Mouse (Mus musculus) neural tube, embryonic 15.5 days (tissue): ENCODE results near the gene Farp2. TPM values are rescaled to one million over a fixed set of nuclear protein-coding genes. Genes with fewer than 3 reads are reported as not detected.

ENCODE experiments used
- ATAC-seq: fragments of 200-750 bp; cut with Nextera tagmentation; 2 replicates; pipeline ENCODE4 v1.8.0; 2017; ENCODE audit warnings: mild to moderate bottlenecking, moderate TSS enrichment, moderate library complexity; ENCODE audit not compliant: low FRiP score
- H3K27ac ChIP-seq: fragments of 300-500 bp; sonication (generic); replicated peaks from 2 replicates; pipeline ENCODE4 v1.5.1; 2015; ENCODE audit warnings: mild to moderate bottlenecking, inconsistent platforms
- H3K27me3 ChIP-seq: fragments of 300-500 bp; sonication (generic); replicated peaks from 2 replicates; pipeline ENCODE4 v1.6.1; 2015; ENCODE audit warnings: inconsistent platforms
- H3K36me3 ChIP-seq: fragments of 300-500 bp; sonication (generic); 2 replicates; pipeline ENCODE4 v1.6.1; 2015; ENCODE audit warnings: inconsistent platforms
- H3K4me1 ChIP-seq: fragments of 300-500 bp; sonication (generic); 2 replicates; pipeline ENCODE4 v1.6.1; 2015; ENCODE audit warnings: inconsistent platforms
- H3K4me2 ChIP-seq: fragments of 300-500 bp; sonication (generic); 2 replicates; pipeline ENCODE4 v1.6.1; 2015; ENCODE audit warnings: inconsistent platforms, mild to moderate bottlenecking, moderate library complexity
- H3K4me3 ChIP-seq: fragments of 300-500 bp; sonication (generic); replicated peaks from 2 replicates; pipeline ENCODE4 v1.5.1; 2015; ENCODE audit warnings: mild to moderate bottlenecking, inconsistent platforms
- H3K9ac ChIP-seq: fragments of 300-500 bp; sonication (generic); replicated peaks from 2 replicates; pipeline ENCODE4 v1.6.1; 2015; ENCODE audit warnings: mild to moderate bottlenecking, inconsistent platforms
- H3K9me3 ChIP-seq: fragments of 300-500 bp; sonication (generic); replicated peaks from 2 replicates; pipeline ENCODE4 v1.6.1; 2016; ENCODE audit warnings: inconsistent platforms
- WGBS: fragments of 180-500 bp; shearing (Covaris S2); methylation state at CpG from one replicate; pipeline ENCODE4 v1.1.7; 2015; ENCODE audit warnings: mixed read lengths; 5-methylcytosine and 5-hydroxymethylcytosine counted together
- polyA plus RNA-seq: library from polyadenylated mRNA; unstranded; fragments of >200 nt; fragmentation: Nextera tagmentation; extraction: Ambion mirVana; gene quantifications from 2 replicates; pipeline ENCODE4 v1.2.1, GENCODE M21; 2015

The Farp2 gene
- polyA plus RNA-seq, 1 experiment from 2014 or later: 4.9 TPM

DNA sequence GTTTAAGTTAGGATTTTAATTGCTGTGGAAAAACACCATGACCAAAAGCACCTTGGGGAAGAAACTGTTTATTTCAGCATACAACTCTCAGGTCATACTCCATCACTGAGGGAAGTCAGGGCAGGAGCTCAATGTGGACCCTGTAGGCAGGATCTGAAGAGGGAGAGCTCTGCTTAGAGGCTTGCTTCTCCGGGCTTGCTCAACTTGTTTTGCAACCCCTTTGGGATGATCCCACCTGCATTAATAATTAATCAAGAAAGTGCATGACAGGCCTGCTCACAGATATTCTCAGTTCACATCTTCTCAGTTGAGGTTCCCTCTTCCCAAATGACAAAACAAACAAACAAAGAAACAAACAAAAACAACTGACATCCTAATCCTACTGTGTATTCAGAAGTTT, 51.8 kb downstream of the Farp2 start:
- no peaks in the 10 kb centered on the region for H3K27me3 ChIP-seq
- H3K27ac ChIP-seq: no peak overlapping the region
- H3K9me3 ChIP-seq: no peaks in the 10 kb centered on the region
- no peaks in the 10 kb centered on the region for H3K4me1 ChIP-seq
- no peak overlapping the region for H3K4me2 ChIP-seq
- H3K9ac ChIP-seq: no peak overlapping the region
- no peak for ATAC-seq
- no peaks in the 10 kb centered on the region for H3K36me3 ChIP-seq
- no peak overlapping the region for H3K4me3 ChIP-seq
- 54% methylated on average over 1 of the region's 1 CpGs for WGBS

DNA sequence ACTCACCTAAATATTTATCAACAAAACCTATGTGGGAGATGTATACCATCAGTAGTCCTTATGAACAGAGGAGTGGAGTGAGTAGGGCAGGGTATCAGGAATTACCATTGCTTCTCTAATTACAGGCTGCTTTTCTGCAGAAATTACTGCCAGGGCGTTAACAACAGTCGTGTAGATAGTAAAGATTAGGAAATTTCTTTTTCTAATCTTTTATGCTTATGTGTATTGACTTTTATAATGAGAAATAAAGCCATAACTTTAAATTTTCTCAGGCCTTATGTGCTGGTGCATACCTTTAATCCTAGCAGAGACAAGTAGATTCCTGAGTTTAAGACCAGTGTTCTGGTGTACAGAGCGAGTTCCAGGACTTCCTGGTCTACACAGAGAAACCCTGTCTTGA, 52.9 kb downstream of the Farp2 start:
- Histone ChIP-seq H3K4me1 (no peaks in the 10 kb centered on the region), H3K4me3 (no peak overlapping the region), H3K9ac (no peak overlapping the region), H3K4me2 (no peak overlapping the region), H3K36me3 (0 out of 2 replicates have a peak, but pooled peaks cover 4% of the 10 kb centered on the region), H3K27ac (no peak overlapping the region), H3K27me3 (no peaks in the 10 kb centered on the region), H3K9me3 (no peaks in the 10 kb centered on the region)
- ATAC-seq: no peak
- 90% methylated on average over 3 of the region's 3 CpGs for WGBS

GRCm38 (mm10) chr1:93567013-93567412, 55.1 kb downstream of the Farp2 start:
- no peaks in the 10 kb centered on the region for H3K4me1 ChIP-seq
- ATAC-seq: no peak
- 59% methylated on average over 3 of the region's 3 CpGs for WGBS

GRCm38 (mm10) chr1:93567717-93568497, 56.0 kb downstream of the Farp2 start:
- Histone ChIP-seq H3K36me3 (peaks cover 12% of the 10 kb centered on the region; the same call in 1 of the 2 replicates), H3K9me3 (no peaks in the 10 kb centered on the region), H3K4me1 (no peaks in the 10 kb centered on the region), H3K4me3 (no peak overlapping the region), H3K27ac (no peak overlapping the region), H3K4me2 (no peak overlapping the region), H3K9ac (no peak overlapping the region), H3K27me3 (no peaks in the 10 kb centered on the region)
- 82% methylated on average over 9 of the region's 9 CpGs for WGBS
- no peak for ATAC-seq

More at GRCm38 (mm10) chr1:93567013-93567412, 55.1 kb downstream of the Farp2 start:
- Histone ChIP-seq H3K9me3 (no peaks in the 10 kb centered on the region), H3K9ac (no peak overlapping the region), H3K4me2 (no peak overlapping the region), H3K27ac (no peak overlapping the region), H3K27me3 (no peaks in the 10 kb centered on the region), H3K36me3 (peaks cover 12% of the 10 kb centered on the region; the same call in 1 of the 2 replicates), H3K4me3 (no peak overlapping the region)

DNA sequence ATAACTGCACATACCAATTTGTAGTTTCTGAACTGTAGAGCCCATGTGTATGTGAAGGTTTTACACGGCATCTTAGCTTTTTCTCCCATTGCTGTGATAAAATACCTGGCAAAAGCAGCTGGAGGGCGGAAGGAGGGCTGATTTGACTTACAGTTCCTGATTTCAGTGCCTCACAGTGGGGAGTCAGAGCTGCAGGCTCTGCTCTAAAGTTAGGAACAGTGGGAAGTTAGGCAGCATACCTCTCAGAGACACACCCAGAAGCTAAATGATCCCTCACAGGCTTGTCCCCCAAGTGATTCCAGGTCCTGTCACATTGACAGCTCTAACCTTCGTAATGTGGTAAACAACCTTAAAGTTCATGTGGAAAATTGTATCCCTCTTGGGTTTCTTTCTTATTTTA, 65.2 kb downstream of the Farp2 start:
- H3K9ac ChIP-seq: no peak overlapping the region
- H3K4me3 ChIP-seq: no peak overlapping the region
- no peaks in the 10 kb centered on the region for H3K9me3 ChIP-seq
- no peak overlapping the region for H3K27ac ChIP-seq
- peaks cover 28% of the 10 kb centered on the region; the same call in 1 of the 2 replicates for H3K36me3 ChIP-seq
- H3K27me3 ChIP-seq: no peaks in the 10 kb centered on the region
- no peak for ATAC-seq
- no peak overlapping the region for H3K4me2 ChIP-seq
- no peaks in the 10 kb centered on the region for H3K4me1 ChIP-seq
- WGBS: 71% methylated on average over 3 of the region's 3 CpGs

GRCm38 (mm10) chr1:93577861-93578260, 66.0 kb downstream of the Farp2 start:
- WGBS: 85% methylated on average over 4 of the region's 4 CpGs
- H3K9me3 ChIP-seq: no peaks in the 10 kb centered on the region
- no peaks in the 10 kb centered on the region for H3K27me3 ChIP-seq
- H3K27ac ChIP-seq: no peak overlapping the region
- H3K4me1 ChIP-seq: no peaks in the 10 kb centered on the region
- ATAC-seq: no peak
- no peak overlapping the region for H3K4me3 ChIP-seq
- H3K36me3 ChIP-seq: peaks cover 28% of the 10 kb centered on the region; the same call in 1 of the 2 replicates
- no peak overlapping the region for H3K4me2 ChIP-seq
- H3K9ac ChIP-seq: no peak overlapping the region

- Histone ChIP-seq H3K36me3 (peaks cover 26% of the 10 kb centered on the region; the same call in 1 of the 2 replicates), H3K27me3 (no peaks in the 10 kb centered on the region), H3K4me3 (no peak overlapping the region), H3K9ac (no peak overlapping the region), H3K27ac (no peak overlapping the region), H3K4me2 (no peak overlapping the region), H3K4me1 (no peaks in the 10 kb centered on the region), H3K9me3 (no peaks in the 10 kb centered on the region)
- WGBS: 98% methylated on average over 7 of the region's 7 CpGs
- no peak for ATAC-seq
Observed at GRCm38 (mm10) chr1:93581545-93581944, 69.7 kb downstream of the Farp2 start.

- Histone ChIP-seq H3K36me3 (peaks cover 7% of the 10 kb centered on the region; the same call in 1 of the 2 replicates), H3K27ac (no peak overlapping the region), H3K9me3 (no peaks in the 10 kb centered on the region), H3K4me1 (no peaks in the 10 kb centered on the region), H3K4me3 (no peak overlapping the region), H3K27me3 (no peaks in the 10 kb centered on the region), H3K9ac (no peak overlapping the region), H3K4me2 (no peak overlapping the region)
- 79% methylated on average over 3 of the region's 3 CpGs for WGBS
- ATAC-seq: no peak
Observed at GRCm38 (mm10) chr1:93588346-93588745, 76.5 kb downstream of the Farp2 start.

DNA sequence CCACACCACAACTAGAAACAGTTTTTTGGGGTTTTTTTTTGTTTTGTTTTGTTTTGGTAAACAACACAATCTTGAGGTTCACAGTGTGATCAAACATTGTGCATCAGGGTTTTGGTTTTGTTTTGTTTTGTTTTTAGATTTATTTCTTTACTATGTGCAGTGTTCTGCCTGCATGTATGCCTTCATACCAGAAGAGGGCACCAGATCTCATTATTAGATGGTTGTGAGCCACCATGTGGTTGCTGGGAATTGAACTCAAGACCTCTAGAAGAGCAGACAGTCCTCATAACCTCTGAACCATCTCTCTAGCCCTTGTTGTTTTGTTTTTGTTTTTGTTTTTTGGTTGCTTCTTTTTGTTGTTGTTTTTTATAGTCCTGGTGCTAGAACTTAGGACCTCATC, 82.1 kb downstream of the Farp2 start:
- no peak overlapping the region for H3K4me3 ChIP-seq
- no peaks in the 10 kb centered on the region for H3K27me3 ChIP-seq
- H3K4me1 ChIP-seq: no peaks in the 10 kb centered on the region
- H3K27ac ChIP-seq: no peak overlapping the region
- ATAC-seq: no peak
- H3K9me3 ChIP-seq: no peaks in the 10 kb centered on the region
- H3K36me3 ChIP-seq: peaks cover 9% of the 10 kb centered on the region; the same call in 1 of the 2 replicates
- no peak overlapping the region for H3K4me2 ChIP-seq
- H3K9ac ChIP-seq: no peak overlapping the region

GRCm38 (mm10) chr1:93595916-93596315, 84.0 kb downstream of the Farp2 start:
- no peak for ATAC-seq

DNA sequence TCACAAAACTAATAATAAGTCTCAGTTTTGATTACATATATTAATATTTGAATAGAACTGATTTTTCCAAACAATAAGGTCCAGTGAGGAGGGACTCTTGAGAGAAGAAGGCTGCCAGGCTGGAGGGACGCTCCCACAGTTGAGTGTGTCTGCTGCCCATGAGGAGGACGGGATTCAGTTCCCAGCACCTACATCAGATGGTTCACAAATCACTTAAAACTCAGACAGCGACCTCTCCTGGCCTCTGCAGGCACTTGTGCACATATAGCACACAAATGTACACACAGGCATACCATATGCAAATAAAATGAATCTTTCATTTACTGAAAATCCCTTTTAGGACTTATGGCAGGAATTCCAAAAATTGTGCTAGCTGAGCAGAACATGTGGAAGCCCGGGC, 91.0 kb downstream of the Farp2 start:
- Histone ChIP-seq H3K4me2 (no peak overlapping the region), H3K4me3 (no peak overlapping the region), H3K27ac (no peak overlapping the region), H3K9ac (no peak overlapping the region), H3K4me1 (no peaks in the 10 kb centered on the region), H3K9me3 (no peaks in the 10 kb centered on the region), H3K36me3 (no peaks in the 10 kb centered on the region), H3K27me3 (no peaks in the 10 kb centered on the region)
- WGBS: 80% methylated on average over 4 of the region's 4 CpGs
- ATAC-seq: no peak

More at GRCm38 (mm10) chr1:93595916-93596315, 84.0 kb downstream of the Farp2 start:
- no peak overlapping the region for H3K27ac ChIP-seq
- peaks cover 9% of the 10 kb centered on the region; the same call in 1 of the 2 replicates for H3K36me3 ChIP-seq
- H3K9me3 ChIP-seq: no peaks in the 10 kb centered on the region
- 76% methylated on average over 6 of the region's 6 CpGs for WGBS
- H3K9ac ChIP-seq: no peak overlapping the region
- H3K4me2 ChIP-seq: no peak overlapping the region
- H3K27me3 ChIP-seq: no peaks in the 10 kb centered on the region
- H3K4me3 ChIP-seq: no peak overlapping the region
- no peaks in the 10 kb centered on the region for H3K4me1 ChIP-seq

- Histone ChIP-seq H3K9me3 (no peaks in the 10 kb centered on the region), H3K27me3 (no peaks in the 10 kb centered on the region), H3K36me3 (no peaks in the 10 kb centered on the region), H3K4me1 (no peaks in the 10 kb centered on the region), H3K4me2 (no peak overlapping the region), H3K27ac (no peak overlapping the region), H3K4me3 (no peak overlapping the region), H3K9ac (no peak overlapping the region)
- WGBS: 95% methylated on average over 12 of the region's 12 CpGs
- ATAC-seq: no peak
Observed at GRCm38 (mm10) chr1:93603921-93604320, 92.0 kb downstream of the Farp2 start.
